In genomic region chr5:29377590-29378297, GRCm38 (mm10) we compare ENCODE assay signal across 8 mouse cellular contexts. TPM values are rescaled to one million over a fixed set of nuclear protein-coding genes. Genes with fewer than 3 reads are reported as not detected.
A peak's percentile ranks its signal among the peaks of the same experiment; 100 is the strongest.
DNase-seq lines count a peak whose midpoint lies in the region; ATAC-seq lines count a peak whose summit lies in the region.

No protein-coding gene starts in this region.

- H3K9ac ChIP-seq in heart, embryonic 13.5 days = peak overlapping the region; percentile 91
- H3K9ac ChIP-seq in heart, embryonic 15.5 days = peak overlapping the region; percentile 64

- no peak for DNase-seq in heart, adult 9 months (ENCODE audit: low spot score in 2 of 2)
- DNase-seq in cerebellum, adult 18-20 months = peak; percentile 50 to 63
- peak; percentile 43 to 47 for DNase-seq in kidney, postnatal 36 days
- peak; percentile 51 for DNase-seq in lung, postnatal 10 days
- DNase-seq in right cerebral cortex, postnatal 25 days = peak; percentile 46
- DNase-seq in adrenal gland, postnatal 36 days = no peak

- peaks cover 18% of the 10 kb centered on the region for H3K4me1 ChIP-seq in heart, embryonic 13.5 days
- H3K4me1 ChIP-seq in heart, embryonic 15.5 days (replicated peaks) = peaks cover 18% of the 10 kb centered on the region

- ATAC-seq in heart, embryonic 13.5 days (ENCODE audit: extremely low read depth, insufficient number of reproducible peaks, low FRiP score, low TSS enrichment) = peak; percentile 62
- peak; percentile 69 for ATAC-seq in heart, embryonic 15.5 days (replicated peaks; ENCODE audit: insufficient number of reproducible peaks, insufficient read depth, low FRiP score, low read depth)

- H3K27me3 ChIP-seq in heart, embryonic 13.5 days (replicated peaks) = peaks cover 5% of the 10 kb centered on the region; the same call in 1 of the 2 replicates
- H3K27me3 ChIP-seq in heart, embryonic 15.5 days = no peaks in the 10 kb centered on the region

- peak overlapping the region; percentile 87 for H3K4me3 ChIP-seq in heart, embryonic 13.5 days
- H3K4me3 ChIP-seq in heart, embryonic 15.5 days = peak overlapping the region; percentile 80

- H3K9me3 ChIP-seq in heart, embryonic 13.5 days = no peaks in the 10 kb centered on the region
- H3K9me3 ChIP-seq in heart, embryonic 15.5 days (replicated peaks) = no peaks in the 10 kb centered on the region

- under 1% methylated on average over 47 of the region's 47 CpGs for WGBS in heart, embryonic 13.5 days
- 2% methylated on average over 47 of the region's 47 CpGs for WGBS in heart, embryonic 15.5 days

- peak overlapping the region; percentile 73 for H3K27ac ChIP-seq in heart, embryonic 13.5 days (replicated peaks)
- H3K27ac ChIP-seq in heart, embryonic 15.5 days = peak overlapping the region; percentile 81; the same call in 1 of the 2 replicates

- H3K36me3 ChIP-seq in heart, embryonic 13.5 days = no peaks in the 10 kb centered on the region
- H3K36me3 ChIP-seq in heart, embryonic 15.5 days = no peaks in the 10 kb centered on the region

- H3K4me2 ChIP-seq in heart, embryonic 13.5 days = peak overlapping the region; percentile 98
- H3K4me2 ChIP-seq in heart, embryonic 15.5 days = peak overlapping the region; percentile 96

RNA-seq across cellular contexts. Expression of gene Lmbr1, which starts 0.4 kb away (rescaled TPM):
- polyA plus RNA-seq in heart, embryonic 13.5 days (2015; fragmentation: Nextera tagmentation; extraction: Ambion mirVana) = 10.4 and 15.0 TPM in 2 replicates
- polyA plus RNA-seq in heart, embryonic 15.5 days (2015; fragmentation: Nextera tagmentation; extraction: Ambion mirVana) = 14.5 and 18.0 TPM in 2 replicates
- 10 to 100 TPM; 10.6 to 12.8 TPM for total RNA-seq in adrenal gland, postnatal 36 days (2021)

RNA-seq across cellular contexts. Expression of gene Nom1, which starts 56.7 kb away (rescaled TPM):
- 15.5 and 17.0 TPM in 2 replicates for polyA plus RNA-seq in heart, embryonic 13.5 days (2015; fragmentation: Nextera tagmentation; extraction: Ambion mirVana)
- polyA plus RNA-seq in heart, embryonic 15.5 days (2015; fragmentation: Nextera tagmentation; extraction: Ambion mirVana) = 14.6 and 16.9 TPM in 2 replicates
- total RNA-seq in adrenal gland, postnatal 36 days (2021) = 10 to 100 TPM; 36.3 to 42.3 TPM

Comparison
In these comparisons a context has a peak if more than half of its experiments do, and no peak if none do; other contexts are left out.
1. DNase-seq: peak in cerebellum, adult 18-20 months (2 of 2), kidney, postnatal 36 days (2 of 2), lung, postnatal 10 days (single experiment) and right cerebral cortex, postnatal 25 days (single experiment); none in heart, adult 9 months (0 of 2) and adrenal gland, postnatal 36 days (0 of 2).